Mouse (Mus musculus) C2C12 (cell line): ENCODE data around the gene Acad10.

Experiments
- CTCF ChIP-seq: IDR thresholded peaks from one replicate; pipeline ENCODE4 v1.5.1; 2011; ENCODE audit not compliant: control insufficient read depth, insufficient read depth, insufficient read length
- MYOD1 ChIP-seq: IDR thresholded peaks from one replicate; pipeline ENCODE4 v1.6.1; 2011; ENCODE audit warnings: low read depth; ENCODE audit not compliant: control insufficient read depth, insufficient read length

DNA sequence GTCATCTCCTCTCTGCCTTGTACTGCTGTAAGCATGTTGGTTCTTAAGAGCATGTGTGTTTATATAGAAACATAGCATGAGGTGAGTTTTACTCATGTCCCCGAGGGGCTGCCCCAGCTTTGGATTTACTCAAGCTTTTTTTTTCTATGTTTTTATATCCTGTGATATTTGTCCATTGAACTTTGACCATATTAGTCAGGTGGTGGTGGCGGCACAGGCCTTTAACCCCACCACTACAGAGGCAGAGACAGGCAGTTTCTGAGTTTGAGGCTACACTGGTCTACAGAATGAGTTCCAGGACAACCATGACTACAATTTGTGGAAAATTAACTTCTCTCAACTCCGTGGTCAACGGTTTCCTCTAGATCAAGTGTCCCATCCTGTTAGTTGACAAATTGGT lies 6.8 kb upstream of the Acad10 start:
- TF ChIP-seq CTCF (no peak), MYOD1 (no peak)
